Mouse (Mus musculus) liver, embryonic 11.5 days (tissue): Measurements from ENCODE around the gene Med24. TPM values are rescaled to one million over a fixed set of nuclear protein-coding genes. Genes with fewer than 3 reads are reported as not detected.

Source experiments
- ATAC-seq: fragments of 200-750 bp; cut with Nextera tagmentation; replicated peaks from 2 replicates; pipeline ENCODE4 v1.8.0; 2017; ENCODE audit warnings: moderate number of reproducible peaks, mild to moderate bottlenecking, moderate TSS enrichment, moderate library complexity; ENCODE audit not compliant: low FRiP score
- DNase-seq: peaks from one replicate; pipeline ENCODE4 v3.0.0-alpha.2; 2017; ENCODE audit warnings: low spot score
- H3K27ac ChIP-seq: fragments of 300-500 bp; sonication (generic); 2 replicates; pipeline ENCODE4 v1.5.1; 2014; ENCODE audit warnings: mild to moderate bottlenecking, low read depth, low read length, control low read depth
- H3K27me3 ChIP-seq: fragments of 300-500 bp; sonication (generic); replicated peaks from 2 replicates; pipeline ENCODE4 v1.6.1; 2014; ENCODE audit warnings: low read length, mixed read lengths; ENCODE audit not compliant: control insufficient read depth, insufficient read depth
- H3K36me3 ChIP-seq: fragments of 300-500 bp; sonication (generic); 2 replicates; pipeline ENCODE4 v1.6.1; 2014; ENCODE audit warnings: mild to moderate bottlenecking, low read length, moderate library complexity, mixed read lengths; ENCODE audit not compliant: control insufficient read depth, insufficient read depth
- H3K4me1 ChIP-seq: fragments of 300-500 bp; sonication (generic); replicated peaks from 2 replicates; pipeline ENCODE4 v1.6.1; 2014; ENCODE audit warnings: low read length, mixed read lengths; ENCODE audit not compliant: control insufficient read depth, insufficient read depth
- H3K4me2 ChIP-seq: fragments of 300-500 bp; sonication (generic); 2 replicates; pipeline ENCODE4 v1.6.1; 2014; ENCODE audit warnings: mild to moderate bottlenecking, control low read depth, moderate library complexity
- H3K4me3 ChIP-seq: fragments of 300-500 bp; sonication (generic); 2 replicates; pipeline ENCODE4 v1.5.1; 2014; ENCODE audit warnings: low read depth, low read length, control low read depth
- H3K9ac ChIP-seq: fragments of 300-500 bp; sonication (generic); 2 replicates; pipeline ENCODE4 v1.6.1; 2014; ENCODE audit warnings: low read depth, low read length, control low read depth
- H3K9me3 ChIP-seq: fragments of 300-500 bp; sonication (generic); 2 replicates; pipeline ENCODE4 v1.6.1; 2016; ENCODE audit warnings: low read length, inconsistent platforms, mixed read lengths; ENCODE audit not compliant: control insufficient read depth
- WGBS: fragments of 180-500 bp; shearing (Covaris S2); extraction: QIAGEN DNeasy Blood & Tissue Kit; methylation state at CpG from one replicate; pipeline ENCODE4 v1.1.7; 2014; 5-methylcytosine and 5-hydroxymethylcytosine counted together
- polyA plus RNA-seq: library from polyadenylated mRNA; unstranded; fragments of >200 nt; fragmentation: Nextera tagmentation; extraction: Ambion mirVana; gene quantifications from 2 replicates; pipeline ENCODE4 v1.2.1, GENCODE M21; 2014

Gene Med24
- polyA plus RNA-seq, 1 experiment from 2014 or later = 61.9 TPM

GRCm38 (mm10) chr11:98772667-98773171, 43.5 kb upstream of the Med24 start:
- H3K4me1 ChIP-seq = peaks cover 85% of the 10 kb centered on the region
- H3K4me2 ChIP-seq = peak overlapping the region; percentile 81
- DNase-seq = no peak

DNA sequence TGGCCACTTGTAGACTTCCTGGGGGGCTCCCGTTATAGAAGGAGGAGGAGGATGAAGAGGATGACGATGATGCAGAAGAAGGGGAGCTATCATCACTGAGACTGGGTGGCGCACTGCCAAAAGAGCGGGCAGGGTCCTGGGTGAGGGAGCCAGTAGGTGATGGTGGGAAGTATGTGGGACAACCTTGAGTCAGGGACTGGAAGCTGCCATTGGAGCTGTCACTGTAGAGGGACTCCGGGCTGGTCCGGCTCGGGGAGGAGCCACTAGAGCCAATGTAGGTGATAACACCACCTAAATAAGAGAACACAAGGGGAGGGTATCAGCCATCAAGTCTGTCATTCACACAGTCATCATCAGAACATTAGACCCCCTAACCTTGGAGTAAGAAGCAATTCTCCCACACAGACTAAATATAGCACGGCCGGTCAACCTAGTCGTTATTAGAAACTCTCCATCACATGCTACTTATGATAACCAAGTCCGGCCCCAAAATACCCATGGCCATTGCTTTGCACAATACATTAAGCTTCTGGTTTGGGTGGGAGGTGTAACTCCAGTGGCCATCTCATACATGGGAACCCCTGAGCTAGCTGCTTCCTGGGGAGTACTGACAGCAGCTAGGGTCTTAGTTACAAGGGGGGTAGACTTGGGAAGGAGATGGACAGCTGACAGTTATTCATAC, 42.8 kb upstream of the Med24 start:
- no peaks in the 10 kb centered on the region for H3K9me3 ChIP-seq
- peaks cover 6% of the 10 kb centered on the region; the same call in 1 of the 2 replicates for H3K36me3 ChIP-seq
- no peak overlapping the region for H3K4me2 ChIP-seq
- WGBS = 85% methylated on average over 11 of the region's 11 CpGs
- no peak for DNase-seq
- no peak overlapping the region for H3K4me3 ChIP-seq
- no peaks in the 10 kb centered on the region for H3K27me3 ChIP-seq
- peak overlapping the region; percentile 53; the same call in 1 of the 2 replicates for H3K27ac ChIP-seq
- no peak overlapping the region for H3K9ac ChIP-seq
- no peak for ATAC-seq
- H3K4me1 ChIP-seq = peaks cover 85% of the 10 kb centered on the region

More at GRCm38 (mm10) chr11:98772667-98773171, 43.5 kb upstream of the Med24 start:
- no peak for ATAC-seq
- peak overlapping the region; percentile 71 for H3K27ac ChIP-seq
- no peak overlapping the region for H3K4me3 ChIP-seq
- 57% methylated on average over 8 of the region's 8 CpGs for WGBS
- peaks cover 6% of the 10 kb centered on the region; the same call in 1 of the 2 replicates for H3K36me3 ChIP-seq
- no peaks in the 10 kb centered on the region for H3K9me3 ChIP-seq
- H3K9ac ChIP-seq = peak overlapping the region; percentile 55; the same call in 1 of the 2 replicates
- H3K27me3 ChIP-seq = no peaks in the 10 kb centered on the region

- ATAC-seq = no peak
- H3K9ac ChIP-seq = no peak overlapping the region
Observed at GRCm38 (mm10) chr11:98771131-98771530, 41.9 kb upstream of the Med24 start.

GRCm38 (mm10) chr11:98770096-98770975, 41.1 kb upstream of the Med24 start:
- Histone ChIP-seq H3K27ac (peak overlapping the region; percentile 98; the same call in 1 of the 2 replicates), H3K36me3 (peaks cover 8% of the 10 kb centered on the region; the same call in 1 of the 2 replicates), H3K4me1 (peaks cover 85% of the 10 kb centered on the region), H3K4me2 (no peak overlapping the region), H3K27me3 (no peaks in the 10 kb centered on the region), H3K4me3 (no peak overlapping the region), H3K9me3 (no peaks in the 10 kb centered on the region), H3K9ac (no peak overlapping the region)
- no peak for DNase-seq
- 88% methylated on average over 26 of the region's 26 CpGs for WGBS
- ATAC-seq = no peak

More at GRCm38 (mm10) chr11:98771131-98771530, 41.9 kb upstream of the Med24 start:
- Histone ChIP-seq H3K27me3 (no peaks in the 10 kb centered on the region), H3K36me3 (peaks cover 8% of the 10 kb centered on the region; the same call in 1 of the 2 replicates), H3K4me1 (peaks cover 84% of the 10 kb centered on the region), H3K27ac (no peak overlapping the region; the same call in 1 of the 2 replicates), H3K4me2 (no peak overlapping the region), H3K4me3 (no peak overlapping the region), H3K9me3 (no peaks in the 10 kb centered on the region)
- WGBS = 91% methylated on average over 18 of the region's 18 CpGs
- DNase-seq = no peak

DNA sequence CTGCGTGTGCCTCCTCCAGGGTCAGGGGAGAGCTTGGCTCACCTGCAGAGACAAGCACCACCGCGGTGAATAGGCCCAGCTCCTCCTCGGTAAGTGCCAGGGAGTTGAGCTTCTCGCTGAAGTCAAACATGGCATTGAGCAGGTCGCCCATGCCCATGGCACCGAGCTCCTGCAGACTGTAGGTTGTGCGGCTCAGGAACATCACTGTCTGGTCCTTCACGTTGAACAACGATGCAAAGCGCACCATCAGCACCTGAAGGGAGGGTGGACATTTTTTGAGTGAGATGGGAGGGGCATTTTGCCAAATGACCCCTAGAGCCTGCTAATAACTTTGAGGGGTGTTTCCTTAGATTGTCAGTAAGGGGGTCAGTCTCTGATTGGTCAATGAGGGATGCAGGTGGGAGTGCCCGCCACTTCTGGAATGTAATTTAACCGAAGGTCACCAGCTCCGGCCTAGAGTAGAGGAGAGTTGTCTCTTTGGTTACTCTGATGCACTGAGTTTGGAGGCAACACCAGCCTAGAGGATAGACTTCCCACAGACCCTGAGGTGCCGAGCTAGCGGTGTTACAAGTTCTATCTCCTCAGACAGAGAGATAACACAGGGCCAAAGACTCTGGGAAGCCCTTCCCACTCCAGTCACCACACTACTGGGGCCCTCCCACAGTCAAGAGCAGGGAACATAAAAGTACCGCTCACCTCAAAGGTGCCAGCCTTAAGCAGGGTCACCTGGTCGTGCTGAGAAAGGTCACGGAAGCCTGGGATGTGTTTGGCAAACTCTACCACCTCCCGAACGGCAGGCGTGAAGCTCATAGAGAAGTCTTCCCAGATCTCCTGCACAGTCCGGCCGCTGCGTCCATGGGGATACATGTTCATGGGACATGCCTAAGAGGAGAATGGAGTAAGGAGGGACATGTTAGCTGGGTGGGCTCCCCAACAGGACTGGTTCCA, 40.0 kb upstream of the Med24 start:
- ATAC-seq = no peak
- Histone ChIP-seq H3K9ac (peak overlapping the region; percentile 83), H3K36me3 (peaks cover 8% of the 10 kb centered on the region), H3K4me2 (peak overlapping the region; percentile 93), H3K9me3 (no peaks in the 10 kb centered on the region), H3K4me3 (peak overlapping the region; percentile 57), H3K27ac (peak overlapping the region; percentile 98), H3K4me1 (peaks cover 83% of the 10 kb centered on the region), H3K27me3 (no peaks in the 10 kb centered on the region)
- whole genome bisulfite sequencing = 74% methylated on average over 25 of the region's 25 CpGs
- DNase-seq = no peak

- H3K4me3 ChIP-seq = peak overlapping the region; percentile 57
- peak overlapping the region; percentile 83 for H3K9ac ChIP-seq
- H3K4me1 ChIP-seq = peaks cover 80% of the 10 kb centered on the region
- H3K36me3 ChIP-seq = peaks cover 15% of the 10 kb centered on the region
- no peak for DNase-seq
- peak overlapping the region; percentile 93 for H3K4me2 ChIP-seq
- peak; percentile 68 for ATAC-seq
- no peaks in the 10 kb centered on the region for H3K27me3 ChIP-seq
- H3K27ac ChIP-seq = peak overlapping the region; percentile 98
- H3K9me3 ChIP-seq = no peaks in the 10 kb centered on the region
- WGBS = 18% methylated on average over 39 of the region's 39 CpGs
Observed at GRCm38 (mm10) chr11:98768127-98769006, 39.1 kb upstream of the Med24 start.

GRCm38 (mm10) chr11:98767713-98768112, 38.5 kb upstream of the Med24 start:
- ATAC-seq (no peak), DNase-seq (no peak)
- Histone ChIP-seq H3K27me3 (no peaks in the 10 kb centered on the region), H3K4me3 (peak overlapping the region; percentile 57), H3K4me1 (peaks cover 79% of the 10 kb centered on the region), H3K9ac (peak overlapping the region; percentile 83), H3K27ac (peak overlapping the region; percentile 98), H3K9me3 (no peaks in the 10 kb centered on the region), H3K4me2 (peak overlapping the region; percentile 93), H3K36me3 (peaks cover 20% of the 10 kb centered on the region)
- WGBS = 13% methylated on average over 4 of the region's 4 CpGs
